In genomic region chr9:88388826-88389225, GRCm38 (mm10) we compare ENCODE assay signal across 22 mouse cellular contexts.
"Had no signal": no experiment of that assay in that cellular context is flagged by ENCODE, and none has a peak within 500 bp of the region (broad histone marks: within the 10 kb centered on the region; RNA-seq: fewer than 3 reads in every experiment).

No protein-coding gene starts in this region.

- H3K4me2 ChIP-seq: liver, embryonic 15.5 days; lung, embryonic 15.5 days; midbrain, embryonic 12.5 days; neural tube, embryonic 13.5 days; neural tube, embryonic 15.5 days had no signal

- H3K9me3 ChIP-seq: liver, embryonic 15.5 days; lung, embryonic 15.5 days; megakaryocyte, embryonic 14.5 days; midbrain, embryonic 12.5 days; neural tube, embryonic 13.5 days; neural tube, embryonic 15.5 days had no signal

- DNase-seq: liver, postnatal 0 days; lung, adult 2 months; lung, postnatal 14 days; lung, postnatal 36 days; midbrain, embryonic 14.5 days; retina, postnatal 1 day; right cerebral cortex, adult 18-20 months; right cerebral cortex, postnatal 25 days; right cerebral cortex, postnatal 4 days; spleen, adult 18-20 months; thymus, adult 18-20 months; thymus, postnatal 14 days; thymus, postnatal 36 days had no signal

- H3K4me1 ChIP-seq: liver, embryonic 15.5 days; lung, embryonic 15.5 days; midbrain, embryonic 12.5 days; neural tube, embryonic 13.5 days; neural tube, embryonic 15.5 days had no signal

- H3K4me3 ChIP-seq: liver, embryonic 15.5 days; lung, embryonic 15.5 days; megakaryocyte, embryonic 14.5 days; midbrain, embryonic 12.5 days; myocyte; neural tube, embryonic 13.5 days; neural tube, embryonic 15.5 days had no signal

- ATAC-seq: liver, postnatal 0 days; lung, postnatal 0 days had no signal

- H3K27ac ChIP-seq: liver, embryonic 15.5 days; lung, embryonic 15.5 days; macrophage; midbrain, embryonic 12.5 days; neural tube, embryonic 13.5 days; neural tube, embryonic 15.5 days had no signal

- H3K9ac ChIP-seq: liver, embryonic 15.5 days; liver, postnatal 0 days; lung, embryonic 15.5 days; midbrain, embryonic 12.5 days; neural tube, embryonic 13.5 days; neural tube, embryonic 15.5 days had no signal

- H3K27me3 ChIP-seq: liver, embryonic 15.5 days; lung, embryonic 15.5 days; megakaryocyte, embryonic 14.5 days; midbrain, embryonic 12.5 days; neural tube, embryonic 13.5 days; neural tube, embryonic 15.5 days had no signal
